In the genomic region with DNA sequence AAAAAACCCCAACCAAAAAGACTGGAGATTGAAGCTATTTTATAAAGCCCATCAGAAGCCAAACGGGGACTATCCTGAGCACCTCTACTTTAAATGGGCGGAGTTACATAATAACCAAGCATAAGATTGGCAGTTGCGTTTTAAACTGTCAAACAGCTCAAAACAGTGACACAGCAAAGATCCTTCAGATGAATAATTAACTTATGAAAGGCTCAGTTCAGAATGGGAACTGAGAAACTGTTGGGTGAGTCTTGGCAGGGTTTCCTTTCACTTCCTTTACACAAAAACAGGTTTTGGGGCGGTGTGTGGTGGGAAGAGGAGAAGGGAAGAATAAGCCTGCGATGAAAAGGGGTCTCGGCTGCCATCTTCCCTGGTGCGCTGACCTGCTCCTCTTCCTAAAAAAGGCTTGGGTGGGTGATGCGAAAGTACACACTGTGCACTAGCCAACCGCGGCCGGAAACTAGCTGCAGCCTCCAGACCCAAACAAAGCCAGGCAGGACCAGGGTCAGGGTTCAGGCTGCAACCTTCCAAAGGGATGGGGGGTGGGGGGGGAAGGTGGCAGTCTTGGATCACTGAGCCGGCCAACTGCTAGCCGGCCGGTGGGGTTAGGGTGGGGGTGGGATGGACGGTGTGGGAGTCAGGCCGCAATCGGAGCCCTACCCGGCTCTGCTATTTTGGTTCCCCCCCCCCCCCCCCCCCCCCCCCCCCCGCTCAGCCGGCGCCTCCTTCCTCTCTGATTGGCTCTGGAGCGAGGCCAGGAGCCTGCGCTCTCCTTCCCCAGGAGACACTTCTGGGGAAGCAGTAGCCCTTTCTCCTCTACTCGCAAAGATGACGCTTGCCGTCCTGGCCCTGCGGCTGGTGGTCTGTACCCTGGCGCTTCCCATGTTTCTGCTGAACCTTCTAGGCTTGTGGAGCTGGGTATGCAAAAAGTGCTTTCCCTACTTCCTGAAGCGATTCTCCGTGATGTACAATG, we compare ENCODE assay signal across 1 mouse cellular context.
TF ChIP-seq lines count a peak whose summit lies in the region.

Gene Mettl7a1 (plus strand): TSS at position 122 of the 973 bp plus-strand sequence.

TF ChIP-seq in CH12.LX, 34 proteins besides CTCF, POLR2A, EP300 and RAD21 (continued from another document):
- peak; percentile 76 for TF ChIP-seq SIN3A (IDR thresholded peaks at IDR 0.05; ENCODE audit: low read length)
- TF ChIP-seq MXI1 (IDR thresholded peaks at IDR 0.05; ENCODE audit: low read depth, low read length) = no peak; the same call in 1 of the 2 replicates
- TF ChIP-seq CHD1 (IDR thresholded peaks at IDR 0.05; ENCODE audit: low read depth, low read length) = no peak
- TF ChIP-seq JUND (conservative IDR thresholded peaks at IDR 0.05; ENCODE audit: low read depth, low read length) = no peak
- no peak for TF ChIP-seq MYC (IDR thresholded peaks at IDR 0.05; ENCODE audit: low read depth, low read length)
- TF ChIP-seq ZMIZ1 (IDR thresholded peaks at IDR 0.05; ENCODE audit: low read depth, low read length) = no peak; the same call in 1 of the 2 replicates
- TF ChIP-seq GABPA (IDR thresholded peaks at IDR 0.05; ENCODE audit: insufficient replicate concordance, low read depth, low read length) = no peak
- peak; percentile 67 for TF ChIP-seq NRF1 (IDR thresholded peaks at IDR 0.05; ENCODE audit: low read depth, low read length)
- TF ChIP-seq TCF12 (IDR thresholded peaks at IDR 0.05; ENCODE audit: low read depth, low read length) = peak; percentile 57; the same call in 1 of the 2 replicates
- TF ChIP-seq E2F4 (IDR thresholded peaks at IDR 0.05; ENCODE audit: insufficient replicate concordance, low read depth, low read length) = no peak
- TF ChIP-seq MAFK (IDR thresholded peaks at IDR 0.05; ENCODE audit: insufficient replicate concordance, low read length) = peak; percentile 94
- no peak for TF ChIP-seq ZKSCAN1 (IDR thresholded peaks at IDR 0.05; ENCODE audit: borderline replicate concordance, low read depth, low read length)
- 0 out of 2 replicates have a peak, but pooled peaks have one; percentile 18 for TF ChIP-seq JUN (IDR thresholded peaks at IDR 0.05; ENCODE audit: insufficient read depth, low read depth, low read length)
- peak; percentile 44; the same call in 1 of the 2 replicates for TF ChIP-seq ELF1 (IDR thresholded peaks at IDR 0.05; ENCODE audit: low read depth, low read length)
- peak; percentile 95 for TF ChIP-seq IRF4 (IDR thresholded peaks at IDR 0.05; ENCODE audit: low read depth, low read length)
- no peak; the same call in 1 of the 2 replicates for TF ChIP-seq RCOR1 (conservative IDR thresholded peaks at IDR 0.05; ENCODE audit: low read depth, low read length)
- TF ChIP-seq HCFC1 (IDR thresholded peaks at IDR 0.05; ENCODE audit: low read depth, low read length) = no peak; the same call in 1 of the 2 replicates
- peak; percentile 79 for TF ChIP-seq TBP (conservative IDR thresholded peaks at IDR 0.05; ENCODE audit: low read depth, low read length)
- peak; percentile 67 for TF ChIP-seq MEF2A (IDR thresholded peaks at IDR 0.05; ENCODE audit: borderline replicate concordance, low read depth, low read length)
- TF ChIP-seq SMC3 (IDR thresholded peaks at IDR 0.05; ENCODE audit: low read depth, low read length) = no peak
TF ChIP-seq in CH12.LX: peak in this region for 13.
